Mouse (Mus musculus) midbrain, embryonic 12.5 days (tissue): Measurements from ENCODE around the gene Matk. TPM values are rescaled to one million over a fixed set of nuclear protein-coding genes. Genes with fewer than 3 reads are reported as not detected.

ENCODE experiments used
- ATAC-seq: fragments of 200-750 bp; cut with Nextera tagmentation; 2 replicates; pipeline ENCODE4 v1.8.0; 2017; ENCODE audit warnings: low read depth, moderate TSS enrichment, moderate library complexity; ENCODE audit not compliant: low FRiP score
- H3K27ac ChIP-seq: fragments of 300-500 bp; sonication (generic); replicated peaks from 2 replicates; pipeline ENCODE4 v1.5.1; 2016; ENCODE audit warnings: mild to moderate bottlenecking
- H3K27me3 ChIP-seq: fragments of 300-500 bp; sonication (generic); 2 replicates; pipeline ENCODE4 v1.6.1; 2016; ENCODE audit warnings: mild to moderate bottlenecking
- H3K36me3 ChIP-seq: fragments of 300-500 bp; sonication (generic); 2 replicates; pipeline ENCODE4 v1.6.1; 2016
- H3K4me1 ChIP-seq: fragments of 300-500 bp; sonication (generic); 2 replicates; pipeline ENCODE4 v1.6.1; 2016
- H3K4me2 ChIP-seq: fragments of 300-500 bp; sonication (generic); replicated peaks from 2 replicates; pipeline ENCODE4 v1.6.1; 2016; ENCODE audit warnings: mild to moderate bottlenecking, moderate library complexity
- H3K4me3 ChIP-seq: fragments of 300-500 bp; sonication (generic); 2 replicates; pipeline ENCODE4 v1.5.1; 2016; ENCODE audit warnings: mild to moderate bottlenecking
- H3K9ac ChIP-seq: fragments of 300-500 bp; sonication (generic); replicated peaks from 2 replicates; pipeline ENCODE4 v1.6.1; 2016; ENCODE audit warnings: mild to moderate bottlenecking, moderate library complexity
- H3K9me3 ChIP-seq: fragments of 300-500 bp; sonication (generic); 2 replicates; pipeline ENCODE4 v1.6.1; 2016; ENCODE audit warnings: mild to moderate bottlenecking
- WGBS: fragments of 180-500 bp; shearing (Covaris S2); methylation state at CpG from one replicate; pipeline ENCODE4 v1.1.7; 2016; 5-methylcytosine and 5-hydroxymethylcytosine counted together
- polyA plus RNA-seq: library from polyadenylated mRNA; unstranded; fragments of >200 nt; fragmentation: Nextera tagmentation; extraction: Ambion mirVana; gene quantifications from 2 replicates; pipeline ENCODE4 v1.2.1, GENCODE M21; 2016

Gene Matk
- polyA plus RNA-seq, 1 experiment from 2014 or later, result 5.0 TPM

DNA sequence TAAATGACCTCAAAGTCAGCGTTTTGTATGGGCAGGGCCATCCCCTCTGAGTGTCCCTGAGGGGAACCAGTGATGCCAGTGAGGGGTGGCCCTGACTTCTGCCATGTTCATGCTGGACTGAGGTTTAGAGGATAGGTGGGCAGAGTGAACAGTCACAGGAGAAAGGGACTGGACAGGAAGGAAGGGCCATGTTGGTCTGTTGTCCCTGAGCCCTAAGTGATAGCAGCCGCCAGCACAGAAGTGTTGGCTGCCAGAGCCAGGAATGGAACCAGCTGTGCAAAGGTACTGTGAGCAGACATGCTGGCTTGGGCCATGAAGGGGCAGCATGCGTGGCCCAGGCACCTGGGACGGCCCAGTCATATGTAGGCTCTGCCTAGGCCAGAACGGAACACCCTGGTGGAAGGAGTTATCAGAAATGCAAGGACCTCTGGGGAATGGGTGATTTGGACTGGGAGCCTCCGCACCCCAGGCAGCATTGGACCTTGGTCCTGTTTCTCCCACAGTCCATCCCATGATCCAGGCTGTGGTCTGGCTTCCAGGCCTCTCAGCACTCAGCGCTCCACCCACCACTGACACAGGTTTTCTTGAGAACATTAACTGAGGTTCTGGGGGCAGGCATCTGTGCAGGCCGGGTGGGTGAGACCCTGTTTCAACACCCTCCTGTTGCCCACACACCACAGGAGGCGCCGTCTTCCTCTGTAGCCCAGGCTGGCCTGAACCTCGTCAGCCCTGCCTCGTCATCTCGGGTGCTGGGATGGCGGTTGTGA, 47.0 kb downstream of the Matk start:
- Histone ChIP-seq H3K4me3 (no peak overlapping the region), H3K36me3 (no peaks in the 10 kb centered on the region), H3K27ac (no peak overlapping the region), H3K4me1 (peaks cover 36% of the 10 kb centered on the region), H3K27me3 (no peaks in the 10 kb centered on the region), H3K9me3 (no peaks in the 10 kb centered on the region), H3K9ac (no peak overlapping the region), H3K4me2 (no peak overlapping the region)
- 93% methylated on average over 14 of the region's 14 CpGs for WGBS
- no peak for ATAC-seq

DNA sequence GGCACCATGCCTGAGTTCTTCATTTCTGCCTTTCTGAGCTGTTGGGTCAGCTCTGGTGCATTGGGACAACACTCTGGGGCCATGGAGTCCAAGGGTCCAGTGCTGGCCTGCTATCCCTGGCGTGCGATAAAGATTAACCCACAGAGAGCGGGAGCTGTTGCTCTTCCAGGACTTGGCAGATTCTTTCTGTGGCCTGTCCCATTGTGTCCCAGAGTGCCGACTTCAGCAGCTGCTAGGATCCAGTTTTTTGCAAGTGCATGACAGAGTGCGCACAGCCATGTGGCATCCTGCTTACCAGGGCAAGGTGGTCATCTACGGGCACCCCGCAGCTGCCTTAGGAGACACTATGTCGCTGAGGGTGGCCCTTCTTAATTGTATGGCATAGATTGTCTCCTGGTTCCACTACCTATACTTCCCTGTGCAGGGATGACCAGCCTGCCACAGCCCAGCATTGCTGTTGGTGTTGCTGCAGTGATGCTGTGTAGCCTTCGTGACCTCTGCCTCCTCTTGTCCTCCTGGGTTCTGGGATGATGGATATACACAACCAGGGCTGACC, 47.7 kb downstream of the Matk start:
- H3K27me3 ChIP-seq, result no peaks in the 10 kb centered on the region
- ATAC-seq, result no peak
- no peak overlapping the region for H3K27ac ChIP-seq
- H3K9ac ChIP-seq, result no peak overlapping the region
- WGBS, result 86% methylated on average over 9 of the region's 9 CpGs
- H3K4me2 ChIP-seq, result no peak overlapping the region
- peaks cover 29% of the 10 kb centered on the region; the same call in 1 of the 2 replicates for H3K4me1 ChIP-seq
- no peaks in the 10 kb centered on the region for H3K9me3 ChIP-seq
- H3K4me3 ChIP-seq, result no peak overlapping the region
- no peaks in the 10 kb centered on the region for H3K36me3 ChIP-seq

GRCm38 (mm10) chr10:81301321-81301720, 48.6 kb downstream of the Matk start:
- H3K27me3 ChIP-seq, result no peaks in the 10 kb centered on the region
- H3K4me3 ChIP-seq, result no peak overlapping the region
- no peak overlapping the region for H3K4me2 ChIP-seq
- peaks cover 8% of the 10 kb centered on the region for H3K36me3 ChIP-seq
- H3K4me1 ChIP-seq, result peaks cover 26% of the 10 kb centered on the region; the same call in 1 of the 2 replicates
- ATAC-seq, result no peak
- H3K27ac ChIP-seq, result no peak overlapping the region
- no peak overlapping the region for H3K9ac ChIP-seq
- no peaks in the 10 kb centered on the region for H3K9me3 ChIP-seq
- 85% methylated on average over 9 of the region's 9 CpGs for WGBS

DNA sequence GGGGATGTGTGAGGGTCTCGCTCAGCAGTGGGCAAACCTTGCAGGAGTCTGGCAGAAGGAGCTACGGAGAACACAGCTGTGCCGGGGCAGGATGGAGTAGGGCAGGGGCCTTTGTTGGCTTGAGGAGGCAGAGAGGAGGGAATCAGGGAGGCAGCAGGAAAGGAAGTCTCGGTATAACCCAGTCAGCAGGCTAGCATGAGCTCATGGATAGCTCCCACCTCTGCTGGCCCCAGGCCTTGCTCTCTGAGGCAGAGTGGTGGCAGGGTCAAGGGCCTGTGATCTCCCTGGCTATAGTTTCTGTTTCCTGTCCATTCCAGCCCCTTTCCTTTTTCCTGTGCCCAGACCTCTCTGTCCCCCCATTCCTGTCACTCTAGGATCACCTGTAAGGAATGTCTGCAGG, 49.6 kb downstream of the Matk start:
- Histone ChIP-seq H3K27me3 (no peaks in the 10 kb centered on the region), H3K4me1 (peaks cover 23% of the 10 kb centered on the region; the same call in 1 of the 2 replicates), H3K36me3 (peaks cover 17% of the 10 kb centered on the region), H3K4me3 (no peak overlapping the region), H3K9ac (no peak overlapping the region), H3K27ac (no peak overlapping the region; the same call in 1 of the 2 replicates), H3K4me2 (no peak overlapping the region), H3K9me3 (no peaks in the 10 kb centered on the region)
- WGBS, result 74% methylated on average over 4 of the region's 4 CpGs
- ATAC-seq, result no peak

DNA sequence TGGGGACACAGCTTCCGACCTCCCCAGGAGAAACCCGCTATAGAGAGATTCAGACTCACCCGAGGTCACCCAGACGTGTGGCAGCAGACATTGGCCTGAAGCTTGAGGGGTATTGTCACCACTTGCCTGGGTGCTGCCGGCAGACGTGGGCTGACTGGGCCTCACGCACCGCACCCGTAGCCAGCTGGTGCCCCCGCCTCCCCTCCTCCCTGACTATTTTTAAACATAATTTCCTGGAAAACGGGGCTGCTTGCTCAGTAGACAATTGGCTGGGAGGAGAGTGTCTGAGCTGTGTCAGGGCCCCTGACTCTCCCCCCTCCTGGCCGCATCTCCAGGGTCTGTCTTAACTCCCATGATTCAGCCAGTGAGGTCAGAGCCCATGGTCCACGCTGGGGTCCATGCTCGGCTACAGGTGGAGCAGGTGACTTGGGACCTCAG, 50.1 kb downstream of the Matk start:
- no peak overlapping the region; the same call in 1 of the 2 replicates for H3K27ac ChIP-seq
- WGBS, result 70% methylated on average over 14 of the region's 14 CpGs
- H3K27me3 ChIP-seq, result no peaks in the 10 kb centered on the region
- H3K9me3 ChIP-seq, result no peaks in the 10 kb centered on the region
- peaks cover 23% of the 10 kb centered on the region; the same call in 1 of the 2 replicates for H3K4me1 ChIP-seq
- H3K4me3 ChIP-seq, result no peak overlapping the region
- H3K36me3 ChIP-seq, result peaks cover 22% of the 10 kb centered on the region
- H3K9ac ChIP-seq, result no peak overlapping the region
- no peak for ATAC-seq
- no peak overlapping the region for H3K4me2 ChIP-seq

- ATAC-seq, result no peak
- Histone ChIP-seq H3K36me3 (peaks cover 27% of the 10 kb centered on the region), H3K4me1 (peaks cover 23% of the 10 kb centered on the region; the same call in 1 of the 2 replicates), H3K9me3 (no peaks in the 10 kb centered on the region), H3K27me3 (no peaks in the 10 kb centered on the region), H3K9ac (no peak overlapping the region), H3K4me2 (no peak overlapping the region), H3K4me3 (no peak overlapping the region), H3K27ac (0 out of 2 replicates have a peak overlapping the region, but pooled peaks have one; percentile 3)
- WGBS, result 80% methylated on average over 10 of the region's 10 CpGs
Measured at GRCm38 (mm10) chr10:81303258-81303657, 50.5 kb downstream of the Matk start.

DNA sequence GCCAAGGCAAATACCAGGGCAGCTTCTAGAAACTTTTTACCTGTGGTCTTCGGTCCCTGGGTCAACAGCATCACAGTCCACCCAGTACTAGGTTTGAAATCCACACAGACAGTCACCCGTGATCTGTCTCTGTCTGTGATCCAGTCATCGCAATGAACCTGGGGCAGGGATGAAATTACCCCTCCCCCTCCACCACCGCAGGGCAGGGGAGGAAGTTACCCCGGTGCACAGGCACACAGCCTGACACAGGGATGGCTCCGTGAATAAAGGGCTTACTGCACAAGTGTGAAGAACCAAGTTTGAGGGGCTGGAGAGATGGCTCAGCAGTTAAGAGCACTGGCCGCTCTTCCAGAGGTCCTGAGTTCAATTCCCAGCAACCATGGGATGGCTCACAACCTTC, 51.0 kb downstream of the Matk start:
- Histone ChIP-seq H3K9me3 (no peaks in the 10 kb centered on the region), H3K27ac (no peak overlapping the region), H3K4me2 (no peak overlapping the region), H3K27me3 (no peaks in the 10 kb centered on the region), H3K4me3 (no peak overlapping the region), H3K9ac (no peak overlapping the region), H3K36me3 (peaks cover 32% of the 10 kb centered on the region), H3K4me1 (peaks cover 23% of the 10 kb centered on the region; the same call in 1 of the 2 replicates)
- ATAC-seq, result no peak
- WGBS, result 83% methylated on average over 7 of the region's 7 CpGs

GRCm38 (mm10) chr10:81304597-81305238, 52.0 kb downstream of the Matk start:
- Histone ChIP-seq H3K9me3 (no peaks in the 10 kb centered on the region), H3K4me2 (no peak overlapping the region), H3K9ac (no peak overlapping the region), H3K4me3 (no peak overlapping the region), H3K36me3 (peaks cover 42% of the 10 kb centered on the region), H3K27me3 (no peaks in the 10 kb centered on the region), H3K4me1 (peaks cover 23% of the 10 kb centered on the region; the same call in 1 of the 2 replicates), H3K27ac (no peak overlapping the region)
- WGBS, result 14% methylated on average over 5 of the region's 9 CpGs
- ATAC-seq, result no peak

- Histone ChIP-seq H3K4me1 (peaks cover 23% of the 10 kb centered on the region; the same call in 1 of the 2 replicates), H3K27ac (no peak overlapping the region), H3K27me3 (no peaks in the 10 kb centered on the region), H3K4me3 (no peak overlapping the region), H3K36me3 (peaks cover 51% of the 10 kb centered on the region), H3K9me3 (no peaks in the 10 kb centered on the region), H3K4me2 (no peak overlapping the region), H3K9ac (no peak overlapping the region)
- ATAC-seq, result 0 out of 2 replicates have a peak, but pooled peaks have one; percentile 24
- WGBS, result 92% methylated on average over 14 of the region's 14 CpGs
Measured at GRCm38 (mm10) chr10:81305663-81306062, 52.9 kb downstream of the Matk start.

- no peaks in the 10 kb centered on the region for H3K27me3 ChIP-seq
- H3K4me1 ChIP-seq, result peaks cover 20% of the 10 kb centered on the region; the same call in 1 of the 2 replicates
- peaks cover 57% of the 10 kb centered on the region for H3K36me3 ChIP-seq
- H3K9me3 ChIP-seq, result no peaks in the 10 kb centered on the region
- ATAC-seq, result no peak
- no peak overlapping the region for H3K9ac ChIP-seq
- no peak overlapping the region for H3K4me2 ChIP-seq
- no peak overlapping the region for H3K4me3 ChIP-seq
- H3K27ac ChIP-seq, result no peak overlapping the region
- WGBS, result 98% methylated on average over 12 of the region's 12 CpGs
Measured at GRCm38 (mm10) chr10:81306173-81306668, 53.5 kb downstream of the Matk start.

DNA sequence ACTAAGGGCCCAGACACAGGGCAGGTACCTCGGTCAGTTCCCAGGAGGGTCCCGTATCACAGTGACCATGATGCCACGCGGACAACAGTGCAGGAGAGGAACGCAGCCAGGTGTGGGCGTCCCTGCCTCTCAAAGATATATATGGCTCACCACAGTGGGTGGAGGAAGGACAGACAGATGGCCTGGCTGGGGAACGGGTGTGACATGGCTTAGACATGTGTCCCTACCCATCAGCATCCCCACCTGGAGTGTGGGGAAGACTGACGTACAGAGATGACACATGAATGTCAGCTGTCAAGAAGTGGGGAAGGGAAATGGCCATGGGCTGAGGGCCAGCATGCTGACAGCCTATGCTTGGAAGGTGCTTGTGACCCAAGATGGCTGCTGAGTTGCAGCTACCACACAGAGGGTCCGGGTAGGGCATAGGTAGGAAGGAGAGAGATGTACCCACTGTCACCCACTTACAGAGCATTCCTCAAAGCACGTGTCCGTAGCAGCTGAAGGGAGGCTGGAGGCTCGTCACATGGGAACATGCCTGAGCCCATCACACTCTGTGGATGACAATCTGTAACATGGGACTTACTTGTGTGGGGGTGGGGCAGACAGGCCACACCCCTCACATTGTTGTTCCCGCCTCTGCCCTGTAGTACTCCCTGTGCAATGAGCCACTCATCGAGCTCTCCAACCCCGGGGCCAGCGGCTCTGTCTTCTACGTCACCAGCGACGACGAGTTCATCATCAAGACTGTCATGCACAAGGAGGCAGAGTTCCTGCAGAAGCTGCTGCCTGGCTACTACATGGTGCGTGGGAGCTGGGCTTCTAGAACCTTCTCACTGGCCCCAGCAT, 54.3 kb downstream of the Matk start:
- Histone ChIP-seq H3K4me3 (no peak overlapping the region), H3K4me2 (no peak overlapping the region), H3K9ac (no peak overlapping the region), H3K9me3 (no peaks in the 10 kb centered on the region), H3K27ac (no peak overlapping the region), H3K36me3 (peaks cover 65% of the 10 kb centered on the region), H3K4me1 (peaks cover 17% of the 10 kb centered on the region; the same call in 1 of the 2 replicates), H3K27me3 (no peaks in the 10 kb centered on the region)
- WGBS, result 94% methylated on average over 21 of the region's 21 CpGs
- no peak for ATAC-seq
